Mouse (Mus musculus): ENCODE data around the gene Lamtor5. TPM values are rescaled to one million over a fixed set of nuclear protein-coding genes. Genes with fewer than 3 reads are reported as not detected.
A peak's percentile ranks its signal among the peaks of the same experiment; 100 is the strongest.
"Not testable (repeated sequence)": the region's sequence is repeated elsewhere in the genome, so short reads cannot be mapped to it uniquely, and the experiment has no call there.

Lamtor5 gene
- total RNA-seq, 4 experiments from 2014 or later: 64.5 to 71.1 (median 67.1) TPM

DNA sequence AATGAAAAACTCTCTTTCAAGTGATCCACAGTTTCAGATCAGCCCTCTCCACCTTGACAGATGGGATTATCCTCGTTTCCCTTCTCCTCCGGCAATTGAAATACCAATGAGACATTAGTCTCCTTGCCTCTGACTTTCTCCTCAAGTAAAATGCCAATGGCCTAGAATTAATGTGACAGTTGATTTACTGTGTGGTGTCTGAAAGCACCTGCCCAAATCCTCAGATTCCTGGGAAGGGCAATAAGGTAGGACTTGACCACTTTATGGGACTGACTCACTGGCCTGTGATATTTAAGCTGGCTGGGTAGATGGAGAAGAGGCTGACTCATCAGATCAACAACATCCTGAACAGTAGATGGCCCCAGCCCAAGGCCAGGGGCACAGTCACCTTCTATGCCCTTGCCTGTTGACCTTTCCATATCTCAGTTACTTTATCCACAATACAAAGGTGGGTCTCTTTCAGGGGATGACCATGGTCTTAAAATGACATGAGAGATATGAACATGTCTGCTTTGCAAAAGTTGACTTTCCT is 11.8 kb upstream of the Lamtor5 start:
- DNase-seq (ENCODE audit: low spot score): no peak

DNA sequence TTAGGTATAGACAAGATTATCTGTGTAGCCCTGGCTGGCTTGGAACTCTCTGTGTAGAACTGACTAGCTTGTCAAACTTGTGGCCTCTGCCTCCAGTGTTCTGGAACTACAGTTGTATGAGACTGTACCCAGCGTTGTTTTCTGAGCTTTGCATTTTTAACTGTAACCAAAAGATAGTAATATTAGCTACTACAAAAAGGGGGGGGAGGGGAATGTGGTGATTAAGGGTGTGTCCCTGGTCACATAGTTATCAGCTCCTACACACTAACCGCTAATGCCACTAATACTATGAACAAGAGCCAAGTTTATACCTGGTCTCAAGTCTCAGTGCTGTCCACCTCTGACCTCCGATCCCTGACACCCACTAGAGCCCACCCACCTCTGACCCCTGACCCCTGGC is 6.2 kb upstream of the Lamtor5 start:
- DNase-seq (ENCODE audit: low spot score): no peak

DNA sequence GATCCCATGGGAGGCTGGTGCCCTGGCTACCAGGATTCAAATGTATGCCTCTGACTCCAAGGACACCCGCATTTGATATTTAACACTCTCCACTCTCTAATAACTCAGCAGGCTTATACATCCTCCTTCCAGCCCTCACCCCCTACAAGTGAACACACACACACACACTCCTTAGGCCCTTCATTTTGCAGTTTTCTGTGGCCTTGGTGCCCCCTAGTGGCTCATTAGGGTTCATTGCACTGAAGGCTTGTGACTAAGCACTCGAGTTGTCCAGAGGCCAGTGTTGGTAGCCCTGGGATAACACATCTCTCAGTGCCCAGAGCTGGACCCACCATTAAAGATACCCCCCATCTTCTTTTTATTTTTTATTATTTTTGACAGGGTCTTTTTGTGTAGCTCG is 4.8 kb upstream of the Lamtor5 start:
- DNase-seq (ENCODE audit: low spot score): peak; percentile 64

DNA sequence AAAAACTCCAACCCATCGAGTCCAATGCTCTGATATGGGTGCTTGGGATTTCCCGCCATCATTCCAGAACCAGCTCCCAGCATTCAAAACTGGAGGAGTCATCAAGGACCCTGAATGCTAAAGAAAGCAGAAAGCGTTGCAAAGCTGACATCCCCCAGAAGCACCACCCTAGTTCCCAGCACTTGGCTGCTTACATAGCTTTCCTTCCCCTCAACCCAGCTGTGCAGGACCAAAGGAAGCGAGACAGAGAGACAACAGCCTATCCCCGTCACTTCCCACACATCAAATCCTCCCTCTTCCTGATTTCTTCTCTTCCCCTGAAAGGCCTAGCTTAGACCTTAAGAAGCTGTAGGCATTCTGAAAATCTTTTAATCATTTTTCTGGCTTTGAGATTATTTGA is 3.3 kb upstream of the Lamtor5 start:
- peak; percentile 37 for DNase-seq (ENCODE audit: low spot score)

DNA sequence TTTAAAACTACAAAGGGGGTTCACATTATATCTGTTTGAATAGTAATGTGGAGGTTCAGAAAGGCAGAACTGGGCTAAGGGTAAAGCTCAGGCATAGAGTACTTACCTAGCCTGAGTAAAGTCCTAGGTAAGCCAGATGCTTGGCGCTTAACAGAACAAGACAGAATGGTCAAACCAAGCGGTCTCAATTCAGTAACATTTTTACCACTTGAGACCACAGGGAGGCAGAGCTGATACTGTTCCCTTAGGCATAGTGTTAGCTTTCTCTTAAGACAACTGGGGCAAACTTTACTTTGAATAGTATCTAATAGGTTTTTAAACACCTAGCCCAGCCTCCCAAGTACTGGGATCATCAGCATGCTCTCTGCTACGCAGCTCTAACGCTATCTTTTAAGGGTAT is 2.7 kb upstream of the Lamtor5 start:
- DNase-seq (ENCODE audit: low spot score): no peak

DNA sequence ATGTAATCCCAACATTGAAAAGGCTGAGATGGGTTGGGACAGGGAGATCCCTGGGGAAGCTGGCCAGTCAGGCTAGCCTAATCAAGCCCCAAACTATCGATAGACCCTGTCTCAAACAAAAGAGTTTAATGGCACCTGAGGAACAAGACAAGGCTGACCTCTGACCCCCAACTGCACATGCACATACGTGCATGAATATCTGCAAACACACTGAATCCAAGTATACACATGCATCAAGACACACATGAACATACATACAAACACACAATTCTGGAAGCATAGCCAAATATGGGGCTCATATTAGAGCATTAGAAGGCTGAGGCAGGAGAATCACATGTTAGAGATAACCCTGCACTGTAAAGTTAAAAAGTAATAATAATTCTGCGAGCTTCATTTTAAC is 2.0 kb upstream of the Lamtor5 start:
- no peak for DNase-seq (ENCODE audit: low spot score)

DNA sequence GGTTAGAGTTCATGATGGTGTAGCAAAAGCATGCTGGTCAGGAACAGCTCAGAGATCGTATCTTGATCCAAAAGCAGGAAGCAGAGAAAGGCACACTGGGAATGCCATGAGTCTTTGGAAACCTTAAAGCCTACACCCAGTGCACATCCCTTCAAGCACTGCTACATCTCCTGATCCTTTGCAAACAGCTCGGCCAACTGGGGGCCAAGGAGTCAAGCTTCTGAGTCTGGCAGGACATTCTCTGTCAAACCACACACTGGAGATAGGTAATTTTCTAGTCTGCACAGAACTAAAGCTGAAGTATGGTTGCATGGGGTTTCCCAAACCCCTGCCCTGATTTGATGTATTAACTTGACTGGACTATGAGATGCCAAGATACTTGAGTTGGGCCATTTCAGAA is 7.5 kb downstream of the Lamtor5 start:
- no peak for DNase-seq (ENCODE audit: low spot score)

DNA sequence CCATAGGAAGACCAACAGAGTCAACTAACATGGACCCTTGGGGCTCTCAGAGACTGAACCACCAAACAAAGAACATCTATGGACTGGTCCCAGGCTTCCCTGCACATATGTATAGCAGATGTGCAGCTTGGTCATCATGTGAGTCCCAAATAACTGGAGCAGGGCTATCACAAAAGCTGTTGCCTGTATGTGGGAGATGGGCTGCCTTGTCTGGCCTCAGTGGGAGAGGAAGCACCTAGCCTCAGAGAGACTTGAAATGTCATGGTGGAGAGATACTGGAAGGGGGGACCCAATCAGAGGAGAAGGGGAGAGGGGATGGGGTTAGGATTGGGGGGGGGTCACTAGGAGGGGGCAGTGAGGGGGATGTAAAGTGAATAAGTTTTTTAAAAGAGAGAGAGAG is 8.7 kb downstream of the Lamtor5 start:
- no peak for DNase-seq (ENCODE audit: low spot score)

DNA sequence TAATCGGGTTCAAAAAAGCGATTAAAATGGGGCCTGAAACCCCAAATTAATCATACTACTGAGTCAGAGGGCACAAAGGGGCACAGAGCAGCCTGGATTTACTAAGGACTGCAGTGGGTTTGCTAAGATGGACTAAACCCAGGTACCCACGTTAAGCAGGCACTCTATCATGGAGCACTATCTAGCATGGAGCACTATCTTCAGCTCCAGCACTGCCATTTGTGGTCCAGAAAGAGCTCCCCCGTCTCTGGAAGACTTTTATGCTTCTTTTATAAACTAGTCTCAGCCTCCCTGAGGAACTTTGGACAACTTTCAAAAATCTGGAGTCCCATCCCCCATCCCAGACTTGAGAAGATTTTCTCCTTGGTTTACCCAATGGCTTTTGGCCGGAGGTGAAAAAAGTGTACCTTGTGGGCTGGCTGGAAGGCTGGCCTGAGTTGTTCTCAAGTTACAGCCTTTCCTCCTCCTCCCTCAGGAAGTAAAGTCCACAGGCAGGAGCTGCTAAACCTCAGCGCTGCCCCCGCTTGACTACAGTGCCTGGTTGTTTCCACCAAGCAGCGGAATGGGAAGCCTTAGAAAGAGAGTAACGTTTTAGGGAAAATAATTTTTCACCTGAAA is 12.2 kb downstream of the Lamtor5 start, which contains the start of gene Slc16a4:
TSS of gene Slc16a4 (plus strand) at position 467 of the 618 bp plus-strand sequence.
- peak; percentile 14 for DNase-seq (ENCODE audit: low spot score)

DNA sequence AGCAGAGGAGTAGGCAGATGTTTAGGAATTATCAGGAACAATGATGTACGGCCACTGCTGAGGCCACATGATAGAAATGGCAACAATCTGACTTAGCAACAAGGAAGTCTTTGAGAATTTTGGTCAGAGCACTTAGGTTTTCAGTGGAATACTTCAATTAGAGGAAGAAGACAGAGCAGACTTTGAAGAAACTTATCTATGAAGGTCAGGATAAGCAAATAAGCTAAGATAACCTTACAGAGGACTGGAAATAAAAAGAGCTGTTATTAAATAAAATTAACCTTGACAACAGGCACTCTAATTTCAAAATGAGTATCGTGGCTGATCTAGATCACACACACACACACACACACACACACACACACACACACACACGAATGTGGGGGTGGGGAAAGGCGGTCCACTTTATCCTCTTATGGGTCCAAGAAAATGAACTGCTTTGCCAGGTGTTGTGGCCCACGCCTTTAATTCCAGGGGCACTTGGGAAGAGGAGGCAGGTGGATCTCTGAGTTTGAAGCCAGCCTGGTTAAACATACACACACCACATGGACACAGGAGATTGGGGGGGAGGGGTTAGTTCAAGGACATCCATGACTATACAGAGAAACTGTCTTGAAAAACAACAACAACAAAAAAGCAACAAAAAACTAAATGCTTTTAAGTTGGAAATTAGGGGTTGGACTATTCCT is 17.2 kb downstream of the Lamtor5 start:
- no peak for DNase-seq (ENCODE audit: low spot score)

DNA sequence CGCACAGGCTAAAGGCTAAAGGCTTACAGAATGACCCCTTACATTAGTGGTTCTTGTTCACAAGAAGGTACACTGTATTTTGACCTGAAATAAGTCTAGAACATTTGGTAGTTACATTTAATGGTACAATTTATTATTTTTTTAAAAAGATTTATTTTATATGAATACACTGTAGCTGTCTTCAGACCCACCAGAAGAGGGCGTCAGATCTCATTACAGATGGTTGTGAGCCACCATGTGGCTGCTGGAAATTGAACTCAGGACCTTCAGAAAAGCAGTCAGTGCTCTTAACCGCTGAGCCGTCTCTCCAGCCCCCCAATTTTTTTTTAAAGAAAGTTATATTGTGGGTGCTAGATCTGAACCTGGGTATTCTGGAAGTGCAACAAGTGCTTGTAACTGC is 18.3 kb downstream of the Lamtor5 start:
- DNase-seq (ENCODE audit: low spot score): not testable (repeated sequence)

DNA sequence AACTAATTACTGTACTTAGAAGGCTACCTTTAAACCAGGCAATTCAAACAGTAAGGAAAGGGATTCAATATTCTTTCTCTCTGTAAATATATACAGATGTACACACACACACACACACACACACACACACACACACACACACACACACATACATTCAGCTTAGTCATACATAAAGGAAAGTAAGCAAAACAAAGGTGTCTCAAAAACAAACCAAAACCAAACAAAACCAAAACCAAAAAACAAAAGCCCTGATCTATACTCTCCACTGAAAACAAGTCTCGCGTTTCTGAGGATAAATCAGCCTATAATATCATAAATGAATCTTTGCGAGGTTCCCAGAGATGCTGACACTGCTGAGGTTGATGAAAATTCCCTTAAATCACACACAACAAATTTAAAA is 38.7 kb downstream of the Lamtor5 start:
- no peak for DNase-seq (ENCODE audit: low spot score)

DNA sequence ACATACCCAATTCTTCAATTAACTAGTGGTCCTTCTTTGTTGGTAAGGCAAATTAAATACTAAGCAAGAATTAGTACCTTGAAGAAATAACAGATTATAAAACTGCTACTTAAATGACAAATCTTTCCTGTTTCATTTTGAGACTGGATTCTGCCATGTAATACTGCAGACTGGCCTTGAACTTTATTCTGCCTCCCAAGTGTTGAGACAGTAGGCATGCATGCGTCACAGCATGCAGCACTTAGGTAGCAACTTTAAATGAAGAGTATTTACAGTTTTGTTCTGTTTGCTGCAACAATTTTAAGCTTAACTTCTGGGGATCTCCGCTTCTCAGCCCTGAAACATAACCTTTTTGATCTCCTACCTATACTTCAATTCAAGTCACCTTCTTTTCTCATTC is 42.5 kb downstream of the Lamtor5 start:
- DNase-seq (ENCODE audit: low spot score): no peak

DNA sequence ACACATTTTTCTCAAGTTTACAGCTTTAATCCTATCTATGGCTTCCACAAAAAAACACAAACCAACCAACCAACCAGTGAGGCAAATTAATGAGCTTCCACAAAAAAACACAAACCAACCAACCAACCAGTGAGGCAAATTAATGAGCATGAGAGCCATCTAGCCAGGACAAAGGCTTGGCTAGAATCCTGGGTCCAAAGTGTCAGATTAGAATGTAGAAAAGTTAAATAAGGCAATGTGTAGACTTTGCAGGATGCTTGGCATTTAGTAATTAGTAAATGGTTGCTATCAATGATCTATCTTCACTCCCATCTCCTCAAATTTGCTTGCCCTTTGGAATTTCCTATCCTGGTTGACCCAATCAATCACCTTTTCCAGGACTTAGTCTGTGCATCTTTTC is 43.1 kb downstream of the Lamtor5 start:
- DNase-seq (ENCODE audit: low spot score): no peak

DNA sequence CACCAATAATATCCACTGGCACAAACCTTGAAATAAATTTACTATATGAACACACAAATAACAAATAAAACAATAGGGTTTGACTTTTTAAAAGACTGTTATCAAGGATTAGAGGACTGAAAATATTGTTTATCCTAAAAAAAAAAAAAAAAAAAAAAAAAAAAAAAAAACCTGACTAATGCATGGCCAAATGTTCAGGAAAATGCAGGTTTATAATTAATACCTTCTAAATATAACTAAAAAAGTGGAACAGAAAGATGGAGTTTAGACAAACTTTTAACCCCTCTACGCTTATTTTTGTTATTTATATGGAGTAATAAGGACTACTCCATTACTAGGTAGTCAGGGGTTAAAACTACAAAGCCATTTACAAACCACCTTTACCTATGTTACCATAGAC is 47.8 kb downstream of the Lamtor5 start:
- no peak for DNase-seq (ENCODE audit: low spot score)

DNA sequence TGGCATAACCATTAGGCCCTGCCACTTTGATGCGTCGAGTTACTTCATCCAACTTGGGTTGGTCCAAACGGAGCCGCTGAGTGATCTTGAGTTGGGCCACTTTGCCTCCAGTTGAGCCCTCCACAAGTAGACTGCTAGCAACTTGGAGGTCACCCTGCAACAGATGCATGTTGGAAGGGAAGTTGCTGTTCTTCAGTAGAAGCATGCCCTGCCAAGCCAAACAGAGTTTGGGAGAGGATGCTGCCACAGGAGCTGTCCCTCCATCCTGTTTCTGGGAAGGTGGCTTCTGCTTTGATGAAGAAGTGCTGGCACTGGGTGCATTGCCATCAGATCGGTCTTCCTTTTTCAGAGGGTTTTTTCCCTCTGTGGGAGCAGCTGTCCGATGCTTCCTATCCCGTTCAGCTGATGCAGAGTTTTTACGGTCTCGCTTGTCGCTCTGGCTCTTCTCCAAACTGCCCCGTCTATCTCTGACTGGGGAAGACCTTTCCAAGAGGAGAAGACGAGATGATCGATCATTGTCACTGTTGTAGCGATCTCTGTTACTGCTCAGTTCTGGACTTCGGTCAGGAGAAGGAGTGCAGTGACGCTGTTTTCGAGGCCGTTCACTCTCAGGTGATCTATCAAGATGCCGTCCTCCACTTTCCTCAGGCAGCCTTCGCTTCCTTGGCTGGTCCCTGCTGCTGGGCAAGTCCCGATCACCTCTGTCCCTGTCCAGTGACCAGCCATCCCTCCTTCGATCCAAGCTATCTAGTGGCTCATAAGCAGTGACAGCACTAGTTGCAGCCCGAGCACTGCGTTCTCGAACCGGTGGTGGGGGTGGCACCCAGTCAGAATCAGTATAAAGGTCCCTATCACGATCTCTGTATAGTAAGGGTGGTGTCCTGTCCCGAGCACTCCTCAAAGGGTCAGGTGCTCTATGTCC is 52.1 kb downstream of the Lamtor5 start:
- no peak for DNase-seq (ENCODE audit: low spot score)

DNA sequence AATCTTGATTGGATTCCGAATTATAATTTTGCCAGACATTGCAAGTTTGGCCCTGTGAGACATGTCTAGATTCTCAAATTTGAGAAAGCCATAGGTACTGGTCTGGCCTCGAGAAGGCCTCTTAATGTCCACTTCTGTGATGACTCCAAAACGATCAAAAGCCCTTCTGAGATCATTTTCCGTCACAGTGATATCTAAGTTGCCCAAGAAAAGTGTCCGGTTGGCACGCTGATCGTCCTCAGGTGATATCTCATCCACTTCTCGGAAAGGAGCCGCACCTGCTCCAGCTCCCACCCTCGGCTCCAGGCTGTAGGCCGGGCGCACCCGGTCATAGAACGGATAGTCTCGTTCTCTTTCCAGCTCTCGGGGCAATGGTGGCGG is 53.1 kb downstream of the Lamtor5 start:
- DNase-seq (ENCODE audit: low spot score): no peak

DNA sequence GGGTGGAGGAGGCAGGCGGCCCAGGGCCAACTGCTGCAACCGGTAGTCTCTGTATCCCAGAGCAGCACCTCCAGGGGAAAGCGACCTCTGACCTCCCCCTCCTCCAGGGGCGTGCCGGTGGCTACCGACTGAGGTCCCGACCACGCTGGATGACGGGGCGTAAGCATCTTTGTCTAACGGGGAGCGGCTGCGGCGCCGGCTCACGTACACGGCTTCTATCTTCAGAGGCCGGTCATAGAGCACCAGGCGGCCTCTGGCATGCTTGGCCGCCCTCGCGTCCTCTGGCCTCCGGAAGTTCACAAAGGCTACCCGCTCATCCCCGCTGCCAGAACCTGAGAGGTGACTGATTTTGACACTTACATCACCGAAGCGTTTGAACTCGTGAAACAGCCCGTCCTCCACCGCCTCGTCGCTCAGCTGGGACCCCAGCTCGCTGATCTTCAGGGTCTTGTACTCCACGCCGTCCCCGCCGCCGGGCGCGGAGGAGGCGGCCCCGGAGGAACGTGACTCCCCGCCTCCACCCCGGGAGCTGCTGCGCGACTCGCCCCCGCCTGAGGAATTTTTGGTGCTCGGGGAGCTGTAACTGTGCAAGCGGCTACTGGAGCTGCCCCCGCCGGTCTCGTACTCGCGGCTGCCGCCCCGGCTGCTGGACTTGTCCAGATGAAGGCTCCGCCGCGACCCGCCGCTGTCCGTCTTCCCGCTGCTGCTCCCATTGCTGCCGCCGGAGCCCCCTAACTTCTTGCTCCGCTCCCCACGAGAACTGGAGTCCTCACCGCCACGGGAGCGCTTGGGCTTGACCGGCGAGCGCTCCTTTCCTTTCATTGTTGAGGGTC is 53.7 kb downstream of the Lamtor5 start:
- peak; percentile 27 for DNase-seq (ENCODE audit: low spot score)

DNA sequence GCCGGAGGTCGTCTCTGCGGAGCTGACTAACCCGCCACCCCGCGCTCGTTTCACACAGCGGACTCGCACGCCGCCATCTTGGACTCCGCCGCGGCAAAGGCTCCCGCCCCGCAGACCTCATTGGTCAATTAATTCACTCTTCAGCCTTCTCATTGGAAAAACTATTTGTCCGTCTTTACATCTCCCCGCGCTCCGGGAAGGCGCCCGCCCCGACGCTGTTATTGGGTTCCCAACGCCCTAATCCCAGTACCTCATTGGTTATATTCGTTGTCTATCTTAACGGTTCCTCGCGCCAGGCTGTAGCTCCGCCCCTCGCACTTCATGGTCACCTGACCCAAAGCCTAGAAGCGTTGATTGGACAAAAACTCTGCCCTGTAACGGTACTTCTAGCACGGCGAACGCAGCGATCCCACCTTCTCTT is 54.3 kb downstream of the Lamtor5 start:
- DNase-seq (ENCODE audit: low spot score): peak; percentile 99

Data from heart, adult 8-10 months (tissue).